Mouse (Mus musculus): ENCODE measurements around the gene Axin1. TPM values are rescaled to one million over a fixed set of nuclear protein-coding genes. Genes with fewer than 3 reads are reported as not detected.
A peak's percentile ranks its signal among the peaks of the same experiment; 100 is the strongest.

Gene Axin1
- total and polyA plus RNA-seq, 3 experiments: 27.8 to 38.8 (median 28.5) TPM

DNA sequence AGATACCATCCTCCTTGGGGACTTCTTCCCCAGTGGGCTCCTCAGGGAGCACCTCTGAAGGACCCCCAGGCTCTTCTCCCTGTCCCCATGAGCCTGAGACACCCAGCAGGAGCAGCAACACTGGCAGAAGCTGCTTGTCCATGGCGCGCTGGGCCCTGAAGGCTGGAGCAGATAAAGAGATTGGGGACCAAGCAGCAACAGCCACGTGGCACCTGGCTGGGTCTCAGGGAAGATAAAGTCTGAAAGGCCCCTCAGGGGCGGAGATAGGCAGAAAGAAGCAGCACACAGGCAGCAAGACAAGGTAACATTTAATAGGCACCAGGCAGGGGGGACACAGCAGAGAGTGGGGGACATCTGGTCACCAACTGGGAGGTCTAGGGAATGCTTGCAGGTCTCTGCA is 60.4 kb downstream of the Axin1 start, which contains the start of gene Pdia2:
TSS of gene Pdia2 (minus strand) at position 196 of the 400 bp plus-strand sequence.
- no peak within 1 kb of the TSS for H3K4me3 ChIP-seq (replicated peaks in 1 of 3; ENCODE audit: low read depth in 2 of 3, low read length in 2 of 3, poor library complexity in 1 of 3)

DNA sequence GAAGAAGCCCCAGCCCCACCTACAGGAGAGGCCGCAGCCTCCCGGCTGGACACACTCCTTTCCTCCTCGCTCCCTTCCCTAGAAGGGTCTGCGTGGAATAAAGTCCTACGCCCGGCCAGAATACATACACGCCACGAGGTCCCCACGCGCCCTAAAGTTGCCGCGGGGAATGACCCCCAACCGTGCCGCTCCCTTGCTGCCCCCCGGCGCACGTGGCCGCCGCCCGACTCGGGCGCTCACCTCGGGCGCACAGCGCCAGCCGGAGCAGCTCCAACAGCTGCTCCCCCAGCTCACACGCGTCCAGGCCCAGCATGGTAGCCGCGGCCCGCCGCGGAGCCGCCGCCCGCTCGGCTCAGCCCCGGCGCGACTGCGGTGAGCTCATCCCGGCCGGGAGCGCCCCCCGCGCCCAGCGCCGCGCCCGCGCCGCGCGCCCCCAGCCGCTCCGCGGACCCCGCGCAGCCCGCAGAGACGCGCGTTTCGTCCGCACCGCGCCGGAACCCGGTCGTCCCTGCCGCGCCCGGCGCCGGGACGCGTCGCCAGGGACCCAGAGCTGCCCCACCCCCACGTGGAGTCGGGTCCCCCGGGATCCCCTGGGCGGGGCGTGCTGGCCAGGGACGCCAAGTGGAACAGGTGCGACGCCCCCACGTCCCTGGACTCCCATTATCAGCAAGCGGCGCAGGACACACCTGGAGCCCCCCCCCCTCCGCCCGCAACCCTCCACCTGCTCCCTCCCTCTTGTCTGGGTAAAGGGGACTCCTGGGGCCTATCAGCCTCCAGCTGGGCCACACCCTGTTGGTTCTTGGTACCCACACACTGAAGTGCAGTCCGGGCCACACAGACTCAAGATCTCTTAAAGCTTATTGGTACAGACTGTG is 62.6 kb downstream of the Axin1 start:
- dilution Hi-C loops (cut with MboI; ENCODE audit: extremely low pct_ligation_motif_present, extremely low pct_unique_long_range_greater_than_20kb, low sequenced_read_pairs) (no loop called here), in situ Hi-C loops (cut with MboI; ENCODE audit: low pct_ligation_motif_present, low pct_unique_long_range_greater_than_20kb, low sequenced_read_pairs) (no loop called here)
- H3K4me3 ChIP-seq (replicated peaks in 1 of 3; ENCODE audit: low read depth in 2 of 3, low read length in 2 of 3, poor library complexity in 1 of 3): peak overlapping the region in 1 of 3 experiments; percentile 46
- no peak for DNase-seq (ENCODE audit: extremely low read depth)
- no peaks in the 10 kb centered on the region for H3K9me3 ChIP-seq (replicated peaks; ENCODE audit: low read length)
- H3K27ac ChIP-seq (ENCODE audit: insufficient read depth, low read depth): no peak overlapping the region
- H3K36me3 ChIP-seq (replicated peaks in 1 of 2; ENCODE audit: control insufficient read depth in 1 of 2, insufficient read depth in 1 of 2, low read length in 1 of 2): peaks cover 19 to 30% of the 10 kb centered on the region in 2 experiments
- no peaks in the 10 kb centered on the region for H3K79me2 ChIP-seq (replicated peaks; ENCODE audit: control insufficient read depth, extremely low read depth, insufficient read depth, poor library complexity, severe bottlenecking)
- TF ChIP-seq BHLHE40 (IDR thresholded peaks at IDR 0.05; ENCODE audit: low read depth, low read length): peak; percentile 35; the same call in 1 of the 2 replicates
- TF ChIP-seq MAX (IDR thresholded peaks at IDR 0.05; ENCODE audit: low read length): 0 out of 2 replicates have a peak, but pooled peaks have one; percentile 12
- TF ChIP-seq MAZ (IDR thresholded peaks at IDR 0.05; ENCODE audit: low read depth, low read length): no peak
- peaks cover 5 to 10% of the 10 kb centered on the region in 2 experiments; a peak in 3 of 4 replicates for H3K4me1 ChIP-seq (ENCODE audit: control insufficient read depth in 1 of 2, insufficient read depth in 2 of 2)
- no peak overlapping the region; the same call in 1 of the 2 replicates for H3K9ac ChIP-seq (ENCODE audit: insufficient read depth, low read depth)
- peaks cover 50% of the 10 kb centered on the region for H3K27me3 ChIP-seq (replicated peaks)
- H3K4me2 ChIP-seq (ENCODE audit: insufficient read depth, low read depth, poor library complexity, severe bottlenecking): peak overlapping the region; percentile 60

More for the DNA sequence above, 60.4 kb downstream of the Axin1 start, which contains the start of gene Pdia2:
- H3K36me3 ChIP-seq (replicated peaks in 1 of 2; ENCODE audit: control insufficient read depth in 1 of 2, insufficient read depth in 1 of 2, low read length in 1 of 2): peaks cover 35 to 51% of the 10 kb centered on the region in 2 experiments
- in situ Hi-C loops (cut with MboI; ENCODE audit: low pct_ligation_motif_present, low pct_unique_long_range_greater_than_20kb, low sequenced_read_pairs) (no loop called here), dilution Hi-C loops (cut with MboI; ENCODE audit: extremely low pct_ligation_motif_present, extremely low pct_unique_long_range_greater_than_20kb, low sequenced_read_pairs) (no loop called here)
- no peak for TF ChIP-seq MXI1 (IDR thresholded peaks at IDR 0.05; ENCODE audit: low read depth, low read length)
- TF ChIP-seq USF1 (IDR thresholded peaks at IDR 0.05; ENCODE audit: low read depth, low read length): no peak
- no peak for TF ChIP-seq EP300 (IDR thresholded peaks at IDR 0.05; ENCODE audit: low read length)
- no peak for TF ChIP-seq MAZ (IDR thresholded peaks at IDR 0.05; ENCODE audit: low read depth, low read length)
- no peak for TF ChIP-seq ETS1 (conservative IDR thresholded peaks at IDR 0.05; ENCODE audit: low read depth, low read length)
- TF ChIP-seq E2F4 (IDR thresholded peaks at IDR 0.05; ENCODE audit: insufficient replicate concordance, low read depth, low read length): no peak
- no peak for TF ChIP-seq CHD2 (IDR thresholded peaks at IDR 0.05; ENCODE audit: low read length)
- TF ChIP-seq CHD1 (IDR thresholded peaks at IDR 0.05; ENCODE audit: low read depth, low read length): no peak
- TF ChIP-seq CTCF (conservative IDR thresholded peaks at IDR 0.05 in 1 of 2, IDR thresholded peaks at IDR 0.05 in 1 of 2; ENCODE audit: low read depth in 2 of 2, low read length in 2 of 2): no peak
- peaks cover 0 to 3% of the 10 kb centered on the region in 2 experiments; a peak in 1 of 4 replicates for H3K4me1 ChIP-seq (ENCODE audit: control insufficient read depth in 1 of 2, insufficient read depth in 2 of 2)
- H3K9ac ChIP-seq (ENCODE audit: insufficient read depth, low read depth): no peak within 1 kb of the TSS
- peaks cover 29% of the 10 kb centered on the region for H3K27me3 ChIP-seq (replicated peaks)
- H3K9me3 ChIP-seq (replicated peaks; ENCODE audit: low read length): no peaks in the 10 kb centered on the region
- no peak within 1 kb of the TSS for H3K4me2 ChIP-seq (ENCODE audit: insufficient read depth, low read depth, poor library complexity, severe bottlenecking)
- no peaks in the 10 kb centered on the region for H3K79me2 ChIP-seq (replicated peaks; ENCODE audit: control insufficient read depth, extremely low read depth, insufficient read depth, poor library complexity, severe bottlenecking)
- no peak within 1 kb of the TSS for H3K27ac ChIP-seq (ENCODE audit: insufficient read depth, low read depth)
- DNase-seq (ENCODE audit: extremely low read depth): no peak

DNA sequence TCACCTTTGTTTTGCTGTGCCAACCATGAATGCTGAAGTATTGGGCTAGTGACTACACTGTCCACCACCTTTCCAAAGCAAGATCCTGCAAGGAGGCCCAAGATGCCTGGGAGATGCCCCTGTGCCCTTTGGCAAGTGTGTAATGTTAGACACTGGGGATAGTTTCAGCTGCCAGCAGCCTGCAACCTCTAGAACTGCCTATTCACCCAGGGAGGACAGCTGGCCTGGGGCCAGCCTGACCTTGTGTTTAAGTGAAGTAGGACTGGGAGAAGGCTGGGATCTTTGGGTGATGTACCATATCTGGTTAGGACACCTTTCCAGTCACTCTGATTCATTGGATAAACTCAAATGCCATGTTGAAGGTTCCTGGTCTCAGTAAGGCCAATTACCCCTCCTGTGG is 63.5 kb downstream of the Axin1 start:
- no peak overlapping the region for H3K9ac ChIP-seq (ENCODE audit: insufficient read depth, low read depth)
- in situ Hi-C loops (cut with MboI; ENCODE audit: low pct_ligation_motif_present, low pct_unique_long_range_greater_than_20kb, low sequenced_read_pairs) (no loop called here), dilution Hi-C loops (cut with MboI; ENCODE audit: extremely low pct_ligation_motif_present, extremely low pct_unique_long_range_greater_than_20kb, low sequenced_read_pairs) (no loop called here)
- no peaks in the 10 kb centered on the region for H3K79me2 ChIP-seq (replicated peaks; ENCODE audit: control insufficient read depth, extremely low read depth, insufficient read depth, poor library complexity, severe bottlenecking)
- H3K4me3 ChIP-seq (replicated peaks in 1 of 3; ENCODE audit: low read depth in 2 of 3, low read length in 2 of 3, poor library complexity in 1 of 3): no peak overlapping the region
- TF ChIP-seq MYC (IDR thresholded peaks at IDR 0.05; ENCODE audit: low read depth, low read length) (no peak), PAX5 (IDR thresholded peaks at IDR 0.05; ENCODE audit: low read length) (no peak), NELFE (IDR thresholded peaks at IDR 0.05; ENCODE audit: low read depth, low read length) (no peak), TCF12 (IDR thresholded peaks at IDR 0.05; ENCODE audit: low read depth, low read length) (no peak), MAZ (IDR thresholded peaks at IDR 0.05; ENCODE audit: low read depth, low read length) (no peak), RCOR1 (conservative IDR thresholded peaks at IDR 0.05; ENCODE audit: low read depth, low read length) (no peak), ZKSCAN1 (IDR thresholded peaks at IDR 0.05; ENCODE audit: borderline replicate concordance, low read depth, low read length) (no peak), MAFK (IDR thresholded peaks at IDR 0.05; ENCODE audit: insufficient replicate concordance, low read length) (no peak), RAD21 (IDR thresholded peaks at IDR 0.05; ENCODE audit: low read depth, low read length) (no peak), ETS1 (conservative IDR thresholded peaks at IDR 0.05; ENCODE audit: low read depth, low read length) (no peak), CHD2 (IDR thresholded peaks at IDR 0.05; ENCODE audit: low read length) (no peak), KAT2A (IDR thresholded peaks at IDR 0.05; ENCODE audit: insufficient replicate concordance, low read length) (no peak), ELF1 (IDR thresholded peaks at IDR 0.05; ENCODE audit: low read depth, low read length) (no peak), NRF1 (IDR thresholded peaks at IDR 0.05; ENCODE audit: low read depth, low read length) (no peak), UBTF (IDR thresholded peaks at IDR 0.05; ENCODE audit: low read depth, low read length) (no peak)
- peaks cover 56% of the 10 kb centered on the region for H3K27me3 ChIP-seq (replicated peaks)
- H3K4me2 ChIP-seq (ENCODE audit: insufficient read depth, low read depth, poor library complexity, severe bottlenecking): no peak overlapping the region
- H3K4me1 ChIP-seq (ENCODE audit: control insufficient read depth in 1 of 2, insufficient read depth in 2 of 2): peaks cover 5 to 10% of the 10 kb centered on the region in 2 experiments; a peak in 3 of 4 replicates
- H3K9me3 ChIP-seq (replicated peaks; ENCODE audit: low read length): no peaks in the 10 kb centered on the region
- peaks cover 10 to 21% of the 10 kb centered on the region in 2 experiments for H3K36me3 ChIP-seq (replicated peaks in 1 of 2; ENCODE audit: control insufficient read depth in 1 of 2, insufficient read depth in 1 of 2, low read length in 1 of 2)
- DNase-seq (ENCODE audit: extremely low read depth): no peak
- no peak overlapping the region for H3K27ac ChIP-seq (ENCODE audit: insufficient read depth, low read depth)

Measured in CH12.LX (cell line).